Mouse (Mus musculus): ENCODE measurements at regions not wholly inside any gene's neighbourhood (a gene's known extent, or its start where the extent isn't known, plus 50 kb on each side); places are given as distances from the start of the nearest gene placed in this dataset.

DNA sequence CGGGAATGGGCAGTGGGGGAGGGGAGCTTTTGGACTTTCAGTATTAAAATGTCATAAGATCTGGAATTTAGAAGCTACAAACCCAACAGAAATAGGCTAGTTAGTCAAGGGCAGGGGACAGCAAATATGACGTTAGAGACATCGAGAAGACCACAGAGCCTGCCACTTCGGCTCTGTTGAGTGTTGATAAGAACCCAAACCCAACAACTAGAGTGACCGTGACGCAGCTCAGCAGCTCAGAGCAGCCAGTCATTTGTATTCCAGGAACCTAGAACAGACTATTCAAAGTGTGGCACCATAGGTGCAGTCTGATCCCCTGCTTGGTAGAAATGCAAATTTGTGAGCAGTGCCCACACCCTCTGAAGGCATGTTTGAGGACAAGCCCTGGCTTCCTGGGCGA is 409.8 kb upstream of the Gm10131 start:
- no peaks in the 10 kb centered on the region; the same call in 1 of the 2 replicates for H3K4me1 ChIP-seq (replicated peaks; ENCODE audit: control insufficient read depth, insufficient read depth, low read length)
- no peak overlapping the region for H3K4me3 ChIP-seq (ENCODE audit: low read depth, low read length)
- no peak overlapping the region for H3K4me2 ChIP-seq
- H3K9me3 ChIP-seq (ENCODE audit: control insufficient read depth, low read length) = no peaks in the 10 kb centered on the region
- H3K27ac ChIP-seq (ENCODE audit: low read depth, low read length) = no peak overlapping the region
- H3K9ac ChIP-seq (ENCODE audit: low read depth, low read length) = no peak overlapping the region
- H3K36me3 ChIP-seq (ENCODE audit: control insufficient read depth, insufficient read depth, low read length) = no peaks in the 10 kb centered on the region
- H3K27me3 ChIP-seq (replicated peaks; ENCODE audit: control insufficient read depth, insufficient read depth, low read length) = no peaks in the 10 kb centered on the region
- ATAC-seq (replicated peaks; ENCODE audit: low FRiP score) = 0 out of 2 replicates have a peak, but pooled peaks have one; percentile 57
- WGBS = 59% methylated on average over 7 of the region's 7 CpGs
- no peak for DNase-seq (ENCODE audit: low spot score)

GRCm38 (mm10) chr8:34520664-34521063 is 409.1 kb upstream of the Gm10131 start:
- no peak overlapping the region for H3K4me2 ChIP-seq
- H3K9ac ChIP-seq (ENCODE audit: low read depth, low read length) = no peak overlapping the region
- WGBS = 66% methylated on average over 4 of the region's 4 CpGs
- ATAC-seq (replicated peaks; ENCODE audit: low FRiP score) (no peak), DNase-seq (ENCODE audit: low spot score) (no peak)
- no peaks in the 10 kb centered on the region for H3K9me3 ChIP-seq (ENCODE audit: control insufficient read depth, low read length)
- H3K36me3 ChIP-seq (ENCODE audit: control insufficient read depth, insufficient read depth, low read length) = no peaks in the 10 kb centered on the region
- no peaks in the 10 kb centered on the region; the same call in 1 of the 2 replicates for H3K4me1 ChIP-seq (replicated peaks; ENCODE audit: control insufficient read depth, insufficient read depth, low read length)
- H3K4me3 ChIP-seq (ENCODE audit: low read depth, low read length) = no peak overlapping the region
- H3K27me3 ChIP-seq (replicated peaks; ENCODE audit: control insufficient read depth, insufficient read depth, low read length) = no peaks in the 10 kb centered on the region
- no peak overlapping the region for H3K27ac ChIP-seq (ENCODE audit: low read depth, low read length)

DNA sequence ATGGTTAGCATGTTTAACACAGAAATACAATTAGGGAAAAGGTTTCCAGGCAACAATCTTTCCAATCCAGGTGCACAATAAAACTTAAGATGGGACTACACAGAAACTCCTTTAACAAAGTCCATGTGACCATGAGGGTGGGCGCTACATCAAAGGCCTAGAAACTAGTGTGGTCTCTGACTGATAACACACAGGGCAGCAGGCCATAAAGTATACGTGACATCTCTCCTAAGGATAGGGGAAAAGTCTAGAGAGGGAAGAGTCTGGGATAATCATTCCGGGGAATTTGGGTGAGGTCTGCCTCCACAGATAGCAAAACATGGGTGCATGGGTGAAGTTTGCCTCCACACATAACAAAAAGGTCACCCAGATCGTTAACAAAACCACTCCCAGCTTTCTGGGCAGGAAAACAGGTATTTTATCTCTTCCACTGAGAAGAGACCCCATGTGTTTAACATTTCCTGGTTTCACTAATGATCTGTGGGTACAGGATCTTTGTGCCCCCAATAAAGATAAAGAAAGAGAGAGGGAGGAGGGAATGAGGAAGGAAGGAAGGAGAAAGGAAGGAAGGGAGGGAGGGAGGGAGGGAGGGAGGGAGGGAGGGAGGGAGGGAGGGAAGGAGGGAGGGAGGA is 402.0 kb upstream of the Gm10131 start:
- ATAC-seq (replicated peaks; ENCODE audit: low FRiP score) (no peak), DNase-seq (ENCODE audit: low spot score) (no peak)
- H3K4me1 ChIP-seq (replicated peaks; ENCODE audit: control insufficient read depth, insufficient read depth, low read length) = no peaks in the 10 kb centered on the region
- H3K9me3 ChIP-seq (ENCODE audit: control insufficient read depth, low read length) = no peaks in the 10 kb centered on the region
- H3K4me2 ChIP-seq = no peak overlapping the region
- H3K27me3 ChIP-seq (replicated peaks; ENCODE audit: control insufficient read depth, insufficient read depth, low read length) = no peaks in the 10 kb centered on the region
- H3K9ac ChIP-seq (ENCODE audit: low read depth, low read length) = no peak overlapping the region
- WGBS = 52% methylated on average over 4 of the region's 4 CpGs
- H3K27ac ChIP-seq (ENCODE audit: low read depth, low read length) = no peak overlapping the region
- H3K4me3 ChIP-seq (ENCODE audit: low read depth, low read length) = no peak overlapping the region
- H3K36me3 ChIP-seq (ENCODE audit: control insufficient read depth, insufficient read depth, low read length) = no peaks in the 10 kb centered on the region

DNA sequence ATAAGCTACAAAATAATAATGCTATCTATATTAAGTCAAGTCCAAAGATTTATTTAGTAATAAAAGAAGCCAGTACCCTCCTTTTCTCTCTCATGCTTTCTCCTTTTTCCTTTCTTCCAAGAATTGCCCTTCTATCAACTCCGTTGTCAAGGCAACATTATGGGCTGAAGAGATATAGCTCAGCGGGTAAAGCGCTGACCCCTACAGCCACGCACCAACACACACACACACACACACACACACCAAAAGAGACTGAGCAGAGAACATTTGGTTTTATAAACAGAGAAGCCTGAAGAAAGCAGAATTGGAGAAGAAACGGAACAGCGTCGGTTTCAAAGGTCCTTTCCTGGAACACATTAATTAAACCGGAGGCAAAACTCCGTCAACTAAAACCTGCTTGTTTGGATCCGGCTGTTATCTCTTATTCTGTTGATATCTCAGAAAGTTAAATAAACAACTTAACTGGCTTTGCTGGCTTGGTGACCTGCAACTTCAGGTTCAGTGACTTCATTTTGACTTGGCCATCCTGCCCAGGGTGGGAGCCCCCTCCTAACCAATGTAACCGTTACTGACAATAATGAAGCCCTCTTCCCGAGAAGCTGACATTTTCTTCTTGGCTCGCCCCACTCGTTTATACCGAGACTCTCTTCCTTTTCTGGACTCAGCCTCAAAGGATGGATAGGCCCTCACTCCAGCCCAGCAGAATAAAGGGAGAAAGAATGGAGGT is 394.5 kb upstream of the Gm10131 start:
- Histone ChIP-seq H3K9ac (ENCODE audit: low read depth, low read length) (no peak overlapping the region), H3K4me1 (replicated peaks; ENCODE audit: control insufficient read depth, insufficient read depth, low read length) (no peaks in the 10 kb centered on the region; the same call in 1 of the 2 replicates), H3K4me2 (0 out of 2 replicates have a peak overlapping the region, but pooled peaks have one; percentile 6), H3K27me3 (replicated peaks; ENCODE audit: control insufficient read depth, insufficient read depth, low read length) (no peaks in the 10 kb centered on the region), H3K27ac (ENCODE audit: low read depth, low read length) (no peak overlapping the region), H3K4me3 (ENCODE audit: low read depth, low read length) (no peak overlapping the region), H3K9me3 (ENCODE audit: control insufficient read depth, low read length) (no peaks in the 10 kb centered on the region), H3K36me3 (ENCODE audit: control insufficient read depth, insufficient read depth, low read length) (no peaks in the 10 kb centered on the region)
- 57% methylated on average over 15 of the region's 15 CpGs for WGBS
- DNase-seq (ENCODE audit: low spot score) = no peak
- no peak for ATAC-seq (replicated peaks; ENCODE audit: low FRiP score)

DNA sequence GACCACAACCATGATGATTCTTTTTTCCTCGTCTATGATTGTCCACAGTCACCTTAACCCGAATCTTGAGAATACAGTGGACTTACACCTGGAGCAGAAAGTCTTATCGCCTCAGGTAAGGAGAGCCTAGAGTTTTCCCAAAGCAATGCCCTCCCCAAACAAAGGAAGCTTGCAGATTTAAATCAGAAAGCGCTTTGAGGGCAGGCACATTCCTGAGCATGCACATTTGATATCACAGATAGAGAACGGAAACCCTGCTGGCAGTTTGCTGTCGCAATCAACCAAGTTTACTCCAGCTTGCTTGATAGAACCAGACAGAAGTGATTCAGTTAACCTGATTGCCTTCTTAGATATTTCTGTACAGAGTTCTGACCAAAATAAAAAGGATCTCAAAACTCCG is 393.6 kb upstream of the Gm10131 start:
- no peak for ATAC-seq (replicated peaks; ENCODE audit: low FRiP score)
- 70% methylated on average over 7 of the region's 7 CpGs for WGBS
- H3K4me2 ChIP-seq = no peak overlapping the region
- no peak overlapping the region for H3K9ac ChIP-seq (ENCODE audit: low read depth, low read length)
- no peak overlapping the region for H3K27ac ChIP-seq (ENCODE audit: low read depth, low read length)
- H3K9me3 ChIP-seq (ENCODE audit: control insufficient read depth, low read length) = no peaks in the 10 kb centered on the region
- H3K4me3 ChIP-seq (ENCODE audit: low read depth, low read length) = no peak overlapping the region
- H3K4me1 ChIP-seq (replicated peaks; ENCODE audit: control insufficient read depth, insufficient read depth, low read length) = no peaks in the 10 kb centered on the region; the same call in 1 of the 2 replicates
- H3K27me3 ChIP-seq (replicated peaks; ENCODE audit: control insufficient read depth, insufficient read depth, low read length) = no peaks in the 10 kb centered on the region
- no peaks in the 10 kb centered on the region for H3K36me3 ChIP-seq (ENCODE audit: control insufficient read depth, insufficient read depth, low read length)
- no peak for DNase-seq (ENCODE audit: low spot score)

- 33% methylated on average over 1 of the region's 1 CpGs for WGBS
- no peaks in the 10 kb centered on the region for H3K36me3 ChIP-seq (ENCODE audit: control insufficient read depth, insufficient read depth, low read length)
- no peak overlapping the region for H3K4me2 ChIP-seq
- no peak overlapping the region for H3K27ac ChIP-seq (ENCODE audit: low read depth, low read length)
- H3K9me3 ChIP-seq (ENCODE audit: control insufficient read depth, low read length) = no peaks in the 10 kb centered on the region
- H3K4me3 ChIP-seq (ENCODE audit: low read depth, low read length) = no peak overlapping the region
- H3K9ac ChIP-seq (ENCODE audit: low read depth, low read length) = no peak overlapping the region
- ATAC-seq (replicated peaks; ENCODE audit: low FRiP score) (no peak), DNase-seq (ENCODE audit: low spot score) (no peak)
- H3K27me3 ChIP-seq (replicated peaks; ENCODE audit: control insufficient read depth, insufficient read depth, low read length) = no peaks in the 10 kb centered on the region
- no peaks in the 10 kb centered on the region; the same call in 1 of the 2 replicates for H3K4me1 ChIP-seq (replicated peaks; ENCODE audit: control insufficient read depth, insufficient read depth, low read length)
Measured at GRCm38 (mm10) chr8:34502606-34503162, 391.1 kb upstream of the Gm10131 start.

DNA sequence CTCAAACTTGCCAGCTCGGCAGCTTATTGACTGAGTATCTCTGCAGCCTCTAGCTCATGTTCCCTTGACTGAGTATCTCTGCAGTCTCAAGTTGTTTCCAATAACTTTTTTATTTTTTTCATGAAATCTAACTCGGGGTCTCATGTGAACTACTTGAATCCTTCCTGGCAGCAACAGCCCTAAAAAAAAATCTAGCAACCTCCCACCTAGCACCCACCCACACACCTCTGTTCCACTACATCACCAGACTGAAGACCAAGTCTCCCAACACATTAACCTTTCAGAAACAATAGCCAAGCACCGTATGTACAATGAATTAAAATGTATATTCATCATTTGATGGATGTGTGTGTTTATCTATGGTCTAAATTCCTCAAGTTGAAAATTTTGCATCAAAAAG is 387.7 kb upstream of the Gm10131 start:
- Histone ChIP-seq H3K4me1 (replicated peaks; ENCODE audit: control insufficient read depth, insufficient read depth, low read length) (no peaks in the 10 kb centered on the region), H3K27me3 (replicated peaks; ENCODE audit: control insufficient read depth, insufficient read depth, low read length) (no peaks in the 10 kb centered on the region), H3K9me3 (ENCODE audit: control insufficient read depth, low read length) (no peaks in the 10 kb centered on the region), H3K27ac (ENCODE audit: low read depth, low read length) (no peak overlapping the region), H3K4me2 (no peak overlapping the region), H3K4me3 (ENCODE audit: low read depth, low read length) (no peak overlapping the region), H3K36me3 (ENCODE audit: control insufficient read depth, insufficient read depth, low read length) (no peaks in the 10 kb centered on the region), H3K9ac (ENCODE audit: low read depth, low read length) (no peak overlapping the region)
- ATAC-seq (replicated peaks; ENCODE audit: low FRiP score) (no peak), DNase-seq (ENCODE audit: low spot score) (no peak)
- WGBS = 69% methylated on average over 3 of the region's 3 CpGs

- no peak for ATAC-seq (replicated peaks; ENCODE audit: low FRiP score)
- no peak overlapping the region for H3K4me2 ChIP-seq
- no peaks in the 10 kb centered on the region for H3K27me3 ChIP-seq (replicated peaks; ENCODE audit: control insufficient read depth, insufficient read depth, low read length)
- no peak overlapping the region for H3K4me3 ChIP-seq (ENCODE audit: low read depth, low read length)
- H3K36me3 ChIP-seq (ENCODE audit: control insufficient read depth, insufficient read depth, low read length) = no peaks in the 10 kb centered on the region
- 84% methylated on average over 4 of the region's 4 CpGs for WGBS
- no peak for DNase-seq (ENCODE audit: low spot score)
- H3K27ac ChIP-seq (ENCODE audit: low read depth, low read length) = no peak overlapping the region
- H3K9ac ChIP-seq (ENCODE audit: low read depth, low read length) = no peak overlapping the region
- H3K4me1 ChIP-seq (replicated peaks; ENCODE audit: control insufficient read depth, insufficient read depth, low read length) = no peaks in the 10 kb centered on the region
- H3K9me3 ChIP-seq (ENCODE audit: control insufficient read depth, low read length) = no peaks in the 10 kb centered on the region
Measured at GRCm38 (mm10) chr8:34496751-34497150, 385.2 kb upstream of the Gm10131 start.

All from liver, embryonic 11.5 days (tissue).